Mouse (Mus musculus) spleen, adult 2 months (tissue): ENCODE results near the gene Terb2.

ENCODE experiments used
- CTCF ChIP-seq: fragments of 200-500 bp; IDR thresholded peaks from 2 replicates; pipeline ENCODE4 v1.5.1; 2011; ENCODE audit warnings: mild to moderate bottlenecking, inconsistent platforms; ENCODE audit not compliant: insufficient read depth, insufficient read length, insufficient replicate concordance; ENCODE audit errors: extremely low read depth
- POLR2A ChIP-seq: fragments of 200-500 bp; IDR thresholded peaks from 2 replicates; pipeline ENCODE4 v1.6.1; 2011; ENCODE audit warnings: low read depth, low read length, inconsistent platforms

DNA sequence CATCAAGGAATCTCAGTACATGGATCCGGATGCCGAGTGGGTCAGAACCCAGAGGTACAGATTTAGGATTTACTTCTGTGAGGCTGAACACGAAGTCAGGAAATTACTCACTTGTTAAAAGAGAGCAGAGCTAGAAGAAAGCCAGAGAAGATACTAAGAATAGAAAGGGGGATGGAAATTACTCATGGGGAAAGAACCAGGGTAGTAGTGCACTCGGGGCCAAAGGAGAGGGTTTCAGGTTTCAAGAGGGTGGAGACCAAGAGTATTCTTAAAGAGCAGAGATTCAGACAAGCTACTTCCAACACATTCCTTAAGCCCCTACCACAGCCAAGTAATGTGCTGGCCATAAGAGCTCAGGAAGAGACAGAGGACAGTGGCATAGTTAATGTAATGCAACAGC lies 24.5 kb upstream of the Terb2 start:
- TF ChIP-seq CTCF (no peak), POLR2A (no peak)
